Mouse (Mus musculus) right cerebral cortex, adult 2 months (tissue): Measurements from ENCODE around the gene Slc22a17.

Source experiments
- DNase-seq, 2 experiments: peaks; one replicate each; pipeline ENCODE4 v3.0.0; 2021 to 2022; ENCODE audit warnings: low spot score in 2 of 2

Slc22a17 gene

GRCm38 (mm10) chr14:54939434-54940175 lies 26.7 kb upstream of the Slc22a17 start:
- peak; percentile 50 to 59 for DNase-seq

DNA sequence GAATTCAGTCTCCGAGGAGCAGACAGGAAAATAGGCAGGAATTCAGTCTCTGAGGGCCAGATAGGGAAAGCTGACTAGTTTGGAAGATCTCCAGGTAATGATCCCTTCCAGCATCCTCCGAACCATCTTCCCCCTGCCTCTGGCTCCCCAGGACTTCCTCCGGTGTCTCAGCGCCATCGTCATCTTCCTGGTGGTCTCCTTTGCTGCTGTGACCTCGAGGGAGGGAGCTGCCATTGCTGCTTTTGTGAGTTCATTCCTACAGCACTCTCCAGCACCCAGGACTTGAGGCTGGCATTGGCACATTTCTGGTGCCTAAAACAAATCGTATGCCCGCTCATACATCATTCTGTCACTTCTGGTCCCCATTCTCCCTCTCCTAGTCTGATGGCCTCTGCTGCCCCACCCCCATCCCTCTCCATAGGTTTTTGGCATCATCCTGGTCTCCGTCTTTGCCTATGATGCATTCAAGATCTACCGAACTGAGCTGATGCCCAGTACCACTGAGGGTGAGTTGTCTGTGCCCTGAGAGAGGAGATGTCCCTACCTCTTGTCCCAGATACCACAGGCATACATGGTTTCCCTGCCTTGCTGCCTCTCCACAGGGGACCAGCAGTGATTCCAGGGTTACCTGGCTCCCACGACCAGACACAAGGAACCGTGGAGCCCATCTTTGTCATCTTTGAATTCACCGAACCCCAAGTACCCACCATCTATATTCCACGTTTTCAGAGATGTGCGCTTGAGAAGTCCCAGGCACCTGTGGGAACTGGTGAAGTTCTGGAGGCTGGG lies 25.7 kb upstream of the Slc22a17 start:
- no peak for DNase-seq

- DNase-seq: no peak
These were observed 24.6 kb upstream of the Slc22a17 start for GRCm38 (mm10) chr14:54937361-54938182.

DNA sequence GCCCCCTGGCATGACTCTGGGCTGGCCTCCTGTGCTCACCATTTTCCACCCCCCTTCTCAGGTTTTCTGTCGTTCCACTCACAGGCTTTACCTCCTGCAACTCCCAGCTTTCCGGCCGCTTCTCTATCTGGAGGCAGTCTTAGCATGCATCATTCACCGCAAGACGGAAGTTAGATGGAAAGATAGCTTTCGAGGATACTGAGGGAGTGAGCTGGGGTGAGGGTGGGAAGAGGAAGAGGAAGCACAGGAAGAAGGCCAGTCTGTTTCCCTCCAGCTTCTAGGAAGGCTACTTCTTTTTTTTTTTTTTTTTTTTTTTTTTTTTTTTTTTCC lies 23.9 kb upstream of the Slc22a17 start:
- DNase-seq: no peak

GRCm38 (mm10) chr14:54935904-54936830 lies 23.2 kb upstream of the Slc22a17 start, which contains the start of gene Cmtm5:
Gene Cmtm5 (plus strand): TSS chr14:54936261.
- DNase-seq: peak; percentile 38 to 51

DNA sequence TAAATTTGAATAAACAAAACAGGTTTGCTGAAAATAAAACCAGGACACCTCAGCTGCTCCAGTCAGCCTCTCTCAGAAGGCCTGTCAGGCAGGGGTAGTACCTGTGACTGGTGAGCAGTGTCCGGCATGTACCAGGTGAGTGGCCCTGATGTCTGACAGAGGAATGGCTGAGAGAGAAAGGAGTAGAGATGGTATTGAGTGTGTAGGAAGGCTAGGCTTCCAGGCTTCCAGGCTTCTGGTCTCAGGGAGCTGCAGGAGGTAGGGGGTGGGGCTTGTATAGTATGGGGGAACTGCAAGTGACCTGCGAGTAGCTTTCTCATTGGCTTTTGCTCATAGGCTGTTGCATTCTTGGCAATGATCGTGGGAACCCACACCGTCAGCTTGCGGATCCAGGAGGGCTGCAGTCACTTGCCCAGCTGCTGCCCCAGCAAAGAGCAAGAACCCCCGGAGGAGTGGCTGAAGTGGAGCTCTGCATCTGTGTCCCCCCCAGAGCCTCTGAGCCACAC lies 19.8 kb upstream of the Slc22a17 start, which contains the start of gene Il25:
TSS of gene Il25 (plus strand) at position 51 of the 506 bp plus-strand sequence.
- no peak for DNase-seq

- DNase-seq: no peak
These were observed 17.5 kb upstream of the Slc22a17 start for GRCm38 (mm10) chr14:54930431-54930830.

- DNase-seq: no peak
These were observed 16.9 kb upstream of the Slc22a17 start for GRCm38 (mm10) chr14:54929801-54930200.

DNA sequence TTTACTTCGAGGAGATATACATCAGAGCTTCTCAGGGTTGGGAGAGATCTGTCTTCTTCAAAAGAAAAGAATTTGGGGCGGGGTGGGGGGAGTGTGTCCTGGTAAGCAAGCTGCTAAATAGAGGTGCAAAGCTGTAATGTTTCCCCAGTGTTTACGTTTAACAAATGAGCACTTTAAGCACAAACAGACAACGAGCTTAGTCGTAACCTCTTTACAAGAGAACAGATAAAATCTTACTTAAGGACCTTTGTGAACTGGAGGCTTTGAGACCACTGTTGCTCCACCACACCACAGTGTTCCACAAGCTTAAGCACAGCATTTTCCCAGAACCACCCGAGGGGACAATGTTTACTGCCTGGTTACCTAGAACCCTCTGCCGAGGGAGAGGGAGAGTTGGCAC lies 14.4 kb upstream of the Slc22a17 start:
- DNase-seq: no peak

GRCm38 (mm10) chr14:54926401-54927158 lies 13.6 kb upstream of the Slc22a17 start:
- DNase-seq: no peak

DNA sequence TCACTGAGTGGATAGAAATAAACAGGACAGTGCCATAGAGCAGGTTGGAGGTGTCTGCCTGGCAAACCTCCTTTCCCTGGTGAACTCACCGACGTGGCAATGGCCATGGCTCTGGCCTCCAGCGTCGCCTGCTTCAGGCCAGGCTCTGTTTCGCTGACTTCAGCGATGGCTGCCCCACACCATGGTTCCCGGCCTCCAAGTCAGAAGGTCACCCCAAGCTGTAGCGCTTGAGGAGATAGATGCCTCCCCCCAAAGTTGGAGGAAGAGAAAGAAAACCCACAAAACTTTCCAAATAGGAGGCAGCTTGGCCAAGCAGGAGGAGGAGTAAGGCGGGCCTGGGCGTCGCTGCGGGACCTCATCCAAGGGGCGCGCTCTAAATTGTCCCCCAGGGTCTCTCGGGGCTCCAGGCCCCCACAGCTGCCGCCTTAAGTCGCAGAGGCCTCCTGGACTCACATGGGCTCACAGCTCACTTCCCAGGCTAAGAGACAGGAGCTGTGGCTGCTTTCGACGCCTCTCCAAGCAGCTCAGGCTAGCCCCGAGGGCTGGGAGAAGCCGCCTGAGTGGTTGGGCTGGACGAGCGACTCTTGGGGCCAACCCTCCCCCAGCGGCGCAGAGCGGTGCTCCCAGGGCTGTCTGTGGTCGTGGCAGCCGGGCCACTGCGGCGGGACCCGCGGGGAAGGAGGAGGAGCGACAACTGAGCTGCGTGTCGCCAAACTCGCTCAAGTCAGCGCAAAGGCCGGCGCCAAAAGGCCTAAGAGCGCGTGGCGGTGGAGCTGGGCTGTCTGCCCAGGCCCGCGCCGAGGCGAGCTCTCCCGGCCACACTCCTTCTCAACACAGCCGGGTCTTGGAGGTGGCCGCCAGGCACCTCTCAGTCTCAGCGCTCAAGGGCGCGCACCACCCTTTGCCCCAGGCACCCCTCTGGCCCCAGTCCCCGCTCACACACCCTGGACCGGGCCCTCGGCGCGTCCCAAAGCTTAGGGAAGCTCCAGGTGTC lies 12.7 kb upstream of the Slc22a17 start, which contains the start of gene Efs:
TSS of gene Efs (minus strand) at position 778 of the 994 bp plus-strand sequence.
- DNase-seq: peak; percentile 21 to 44

DNA sequence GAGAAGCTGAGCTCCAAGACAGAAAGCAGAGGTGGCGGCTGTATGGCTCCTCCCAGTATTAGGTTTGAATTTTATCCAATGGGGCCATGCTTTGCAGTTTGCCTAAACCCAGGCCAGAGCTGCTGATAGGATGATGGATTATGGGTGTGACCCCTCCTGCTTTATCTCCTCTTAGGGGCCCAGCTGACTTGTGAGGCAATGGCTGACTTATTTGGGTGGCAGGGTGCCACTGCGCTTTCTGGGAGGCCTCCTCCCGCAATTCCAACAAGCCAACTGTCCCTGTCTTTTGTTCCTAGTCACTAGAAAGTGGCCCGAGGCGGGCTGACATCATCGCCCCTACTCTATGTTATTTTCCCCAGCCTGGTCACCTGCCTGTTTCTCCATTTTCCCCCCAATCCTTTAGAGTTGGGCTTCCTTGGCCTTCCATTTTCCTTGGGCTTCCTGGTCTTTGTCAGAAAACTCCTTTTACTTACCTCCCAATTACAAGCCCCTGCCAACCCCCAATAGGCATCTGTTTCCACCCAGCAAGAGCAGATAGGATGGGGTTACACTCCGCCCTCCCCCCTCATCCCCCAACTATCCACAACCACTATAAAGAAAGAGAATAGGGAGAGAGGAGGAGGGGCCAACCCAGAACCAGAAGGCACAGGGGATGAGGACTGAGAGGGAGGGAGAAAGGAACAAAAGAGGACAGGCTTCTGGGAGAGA lies 11.9 kb upstream of the Slc22a17 start:
- DNase-seq: no peak

- DNase-seq: no peak
These were observed 7.2 kb upstream of the Slc22a17 start for GRCm38 (mm10) chr14:54920076-54920685.

GRCm38 (mm10) chr14:54913343-54913742 lies 411 bp upstream of the Slc22a17 start:
- DNase-seq: peak in 1 of 2 experiments; percentile 32

DNA sequence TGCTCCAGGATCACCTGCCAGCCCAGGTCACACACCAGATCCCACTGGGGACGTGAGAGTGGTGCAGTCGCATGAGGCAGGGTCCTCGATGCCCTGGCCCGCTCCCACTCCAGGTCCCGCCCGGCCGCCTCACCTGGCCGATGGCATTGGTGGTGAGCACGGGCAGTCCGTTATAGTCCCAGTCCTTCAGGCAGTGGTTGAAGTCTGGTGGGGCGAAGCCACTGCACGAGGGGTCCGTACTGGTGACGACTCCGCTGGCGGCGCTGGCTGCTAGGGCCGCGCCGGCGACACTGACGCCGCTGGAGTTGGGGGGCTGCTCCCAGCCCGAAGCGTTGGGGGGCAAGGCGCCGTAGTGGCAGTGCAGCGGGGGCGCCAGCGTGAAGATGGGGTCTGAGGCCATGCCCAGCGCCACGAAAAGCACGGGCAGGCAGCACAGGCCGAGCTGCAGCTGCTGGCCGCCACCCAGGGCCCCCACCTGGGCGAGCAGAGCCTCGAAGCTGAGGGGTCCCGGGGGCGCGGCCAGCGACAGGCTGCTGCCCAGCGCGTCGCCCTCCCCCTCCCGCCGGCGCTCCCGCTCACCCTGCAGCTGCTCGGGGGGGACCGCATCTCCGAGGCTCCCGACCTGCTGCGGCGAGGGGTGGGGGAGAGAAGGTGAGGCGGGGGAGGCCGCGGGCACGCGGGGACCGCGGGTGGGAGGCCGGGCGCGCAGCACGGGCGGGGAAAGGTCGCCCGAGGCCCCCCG lies 652 bp downstream of the Slc22a17 start:
- DNase-seq: peak in 1 of 2 experiments; percentile 29

GRCm38 (mm10) chr14:54908682-54909081 lies 4.2 kb downstream of the Slc22a17 start:
- no peak for DNase-seq

DNA sequence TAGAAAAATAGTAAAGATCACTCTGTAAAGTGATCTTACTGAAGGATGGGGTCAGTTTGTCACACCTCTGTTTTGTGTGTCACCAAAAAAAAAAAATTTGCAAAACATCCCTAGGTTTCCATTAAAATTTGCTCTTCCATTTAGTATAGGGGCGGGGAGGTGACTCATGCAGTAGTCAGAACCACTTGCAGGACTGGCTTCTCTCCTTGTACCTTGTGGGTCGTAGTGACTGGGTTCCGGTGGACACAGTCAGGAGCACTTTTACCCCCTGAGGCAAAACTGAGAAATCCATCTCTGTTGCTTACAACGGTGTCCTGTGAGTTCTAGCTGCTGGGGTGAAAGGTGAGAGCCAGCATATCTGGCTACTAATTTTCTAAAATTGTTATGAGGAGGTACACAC lies 9.3 kb downstream of the Slc22a17 start:
- no peak for DNase-seq
